In genomic region chr9:9547570-9547969, GRCm38 (mm10) we compare ENCODE assay signal across 14 mouse cellular contexts.
A peak's percentile ranks its signal among the peaks of the same experiment; 100 is the strongest.
DNase-seq lines count a peak whose midpoint lies in the region; ATAC-seq lines count a peak whose summit lies in the region.
"Had no signal": no experiment of that assay in that cellular context is flagged by ENCODE, and none has a peak within 500 bp of the region (broad histone marks: within the 10 kb centered on the region; RNA-seq: fewer than 3 reads in every experiment).

No protein-coding gene starts in this region.

- H3K9ac ChIP-seq in forebrain, embryonic 15.5 days (replicated peaks): no peak overlapping the region
- H3K9ac ChIP-seq in forebrain, embryonic 12.5 days: no peak overlapping the region
- H3K9ac ChIP-seq: liver, postnatal 0 days had no signal

- no peaks in the 10 kb centered on the region for H3K36me3 ChIP-seq in forebrain, embryonic 15.5 days
- H3K36me3 ChIP-seq in forebrain, embryonic 12.5 days (replicated peaks): no peaks in the 10 kb centered on the region

- H3K9me3 ChIP-seq in forebrain, embryonic 15.5 days: no peaks in the 10 kb centered on the region
- H3K9me3 ChIP-seq in forebrain, embryonic 12.5 days: no peaks in the 10 kb centered on the region

- peak; percentile 69 for ATAC-seq in forebrain, embryonic 15.5 days (replicated peaks)
- no peak for ATAC-seq in forebrain, embryonic 12.5 days (ENCODE audit: low FRiP score)
- no peak for ATAC-seq in erythroblast, adult 5-6 weeks (replicated peaks; ENCODE audit: low FRiP score, poor library complexity, severe bottlenecking)
- ATAC-seq in megakaryocyte-erythroid progenitor cell, adult 5-6 weeks (replicated peaks; ENCODE audit: low FRiP score, low TSS enrichment, poor library complexity, severe bottlenecking): no peak
- ATAC-seq: inflammation-experienced regulatory T-cells, adult 6 months; liver, postnatal 0 days had no signal

- peak; percentile 60 for DNase-seq in brain, adult 2 months (ENCODE audit: low read depth, low spot score)
- DNase-seq in cerebellum, postnatal 10 days: peak; percentile 56 to 74
- peak; percentile 17 to 43 for DNase-seq in left cerebral cortex, postnatal 36 days (ENCODE audit: low spot score in 2 of 2)
- no peak for DNase-seq in liver
- DNase-seq: adrenal gland, postnatal 14 days; gastrocnemius, adult 2 months; kidney, postnatal 25 days; liver, postnatal 0 days; thymus, postnatal 25 days had no signal

- intact Hi-C loops in left cerebral cortex, postnatal 36 days (cut with DNase I): no loop called here

- WGBS in forebrain, embryonic 15.5 days: 43% methylated on average over 3 of the region's 3 CpGs
- 80% methylated on average over 3 of the region's 3 CpGs for WGBS in forebrain, embryonic 12.5 days

- H3K27ac ChIP-seq in forebrain, embryonic 15.5 days (replicated peaks): no peak overlapping the region
- no peak overlapping the region for H3K27ac ChIP-seq in forebrain, embryonic 12.5 days
- H3K27ac ChIP-seq: gastrocnemius, adult 2 months had no signal

- no peak overlapping the region for H3K4me2 ChIP-seq in forebrain, embryonic 15.5 days (replicated peaks)
- H3K4me2 ChIP-seq in forebrain, embryonic 12.5 days: no peak overlapping the region

- H3K4me1 ChIP-seq in forebrain, embryonic 15.5 days: peaks cover 6% of the 10 kb centered on the region; the same call in 1 of the 2 replicates
- no peaks in the 10 kb centered on the region for H3K4me1 ChIP-seq in forebrain, embryonic 12.5 days

- H3K27me3 ChIP-seq in forebrain, embryonic 15.5 days: no peaks in the 10 kb centered on the region
- no peaks in the 10 kb centered on the region for H3K27me3 ChIP-seq in forebrain, embryonic 12.5 days

- H3K4me3 ChIP-seq in forebrain, embryonic 15.5 days: no peak overlapping the region
- H3K4me3 ChIP-seq in forebrain, embryonic 12.5 days (replicated peaks): no peak overlapping the region
- H3K4me3 ChIP-seq: gastrocnemius, adult 2 months had no signal
